In genomic region chr3:58414986-58415883, GRCm38 (mm10) we compare ENCODE assay signal across 8 mouse cellular contexts. TPM values are rescaled to one million over a fixed set of nuclear protein-coding genes. Genes with fewer than 3 reads are reported as not detected.
DNase-seq lines count a peak whose midpoint lies in the region; ATAC-seq lines count a peak whose summit lies in the region.

No protein-coding gene starts in this region.

- peak overlapping the region; percentile 92 for H3K4me2 ChIP-seq in hindbrain, embryonic 14.5 days (replicated peaks)

- H3K36me3 ChIP-seq in hindbrain, embryonic 14.5 days (replicated peaks; ENCODE audit: control insufficient read depth, insufficient read depth), result no peaks in the 10 kb centered on the region

- peak; percentile 48 for ATAC-seq in hindbrain, embryonic 14.5 days (ENCODE audit: low FRiP score)

- H3K9me3 ChIP-seq in hindbrain, embryonic 14.5 days (ENCODE audit: control insufficient read depth, low read length), result no peaks in the 10 kb centered on the region

- peak; percentile 46 for DNase-seq in T-cell, adult 2 months (ENCODE audit: low spot score)
- peak; percentile 67 to 77 for DNase-seq in cerebellum, postnatal 36 days
- DNase-seq in frontal cortex, postnatal 36 days (ENCODE audit: low spot score in 2 of 2), result peak; percentile 68 to 72
- peak; percentile 55 for DNase-seq in hindbrain, embryonic 14.5 days (ENCODE audit: low spot score)
- peak; percentile 60 to 76 for DNase-seq in left cerebral cortex, adult 18-20 months (ENCODE audit: low spot score in 2 of 2)
- DNase-seq in lung, postnatal 36 days, result peak; percentile 82
- peak; percentile 20 for DNase-seq in retina, adult 2 months (ENCODE audit: low read depth, low spot score)
- DNase-seq in thymus, postnatal 25 days, result peak; percentile 61

- H3K4me3 ChIP-seq in hindbrain, embryonic 14.5 days (replicated peaks; ENCODE audit: low read length), result peak overlapping the region; percentile 67

- H3K9ac ChIP-seq in hindbrain, embryonic 14.5 days, result peak overlapping the region; percentile 90

- under 1% methylated on average over 97 of the region's 113 CpGs for WGBS in hindbrain, embryonic 14.5 days

- H3K27ac ChIP-seq in hindbrain, embryonic 14.5 days, result peak overlapping the region; percentile 98

- H3K4me1 ChIP-seq in hindbrain, embryonic 14.5 days (replicated peaks; ENCODE audit: control insufficient read depth, insufficient read depth, low read length), result peaks cover 26% of the 10 kb centered on the region

- no peaks in the 10 kb centered on the region for H3K27me3 ChIP-seq in hindbrain, embryonic 14.5 days (ENCODE audit: control insufficient read depth, insufficient read depth, low read length)

RNA-seq across cellular contexts. Expression of gene Tsc22d2, which starts 0.7 kb away (rescaled TPM):
- 12.5 and 13.6 TPM in 2 replicates for polyA plus RNA-seq in hindbrain, embryonic 14.5 days (2014; fragmentation: Nextera tagmentation; extraction: Ambion mirVana)
- total RNA-seq in left cerebral cortex, adult 18-20 months (2021), result 10 to 100 TPM; 37.4 to 38.8 TPM

Comparison
In these comparisons a context has a peak if more than half of its experiments do, and no peak if none do; other contexts are left out.
1. Peak in every context shown above with its lines: DNase-seq, ATAC-seq, H3K4me3 ChIP-seq and H3K27ac ChIP-seq.
2. DNase-seq: peak in every context shown above with its lines; median percentile 82 in lung, postnatal 36 days; 72 in cerebellum, postnatal 36 days; 70 in frontal cortex, postnatal 36 days; 68 in left cerebral cortex, adult 18-20 months; 61 in thymus, postnatal 25 days; 55 in hindbrain, embryonic 14.5 days; 46 in T-cell, adult 2 months; 20 in retina, adult 2 months.